Mouse (Mus musculus): ENCODE measurements around the gene Olfr1037. TPM values are rescaled to one million over a fixed set of nuclear protein-coding genes. Genes with fewer than 3 reads are reported as not detected.
"Not testable (repeated sequence)": the region's sequence is repeated elsewhere in the genome, so short reads cannot be mapped to it uniquely, and the experiment has no call there.

Gene Olfr1037
- not detected in 2 replicates for polyA plus RNA-seq (2012; rRNA removed)

- WGBS, result 90% methylated on average over 2 of the region's 2 CpGs
- no peak within 1 kb of the TSS for H3K27ac ChIP-seq (ENCODE audit: insufficient read depth, low read length)
- TF ChIP-seq CTCF (IDR thresholded peaks at IDR 0.05; ENCODE audit: borderline replicate concordance, insufficient read depth, low read depth, low read length), result no peak
- TF ChIP-seq POLR2A (IDR thresholded peaks at IDR 0.05; ENCODE audit: borderline replicate concordance, insufficient read depth, low read length), result no peak
- DNase-seq, result no peak
- H3K27me3 ChIP-seq (ENCODE audit: control insufficient read depth, insufficient read depth, low read length), result no peaks in the 10 kb centered on the region
- H3K4me1 ChIP-seq (ENCODE audit: control insufficient read depth, insufficient read depth, low read length), result no peaks in the 10 kb centered on the region
- no peak within 1 kb of the TSS for H3K4me3 ChIP-seq (replicated peaks; ENCODE audit: insufficient read depth, low read depth, low read length)
Observed at GRCm38 (mm10) chr2:86087285-86087684, at the start of gene Olfr1037. Gene Olfr1037, minus strand, starts transcription at chr2:86087385.

- H3K4me1 ChIP-seq (ENCODE audit: control insufficient read depth, insufficient read depth, low read length), result no peaks in the 10 kb centered on the region
- no peaks in the 10 kb centered on the region for H3K27me3 ChIP-seq (ENCODE audit: control insufficient read depth, insufficient read depth, low read length)
- TF ChIP-seq CTCF (IDR thresholded peaks at IDR 0.05; ENCODE audit: borderline replicate concordance, insufficient read depth, low read depth, low read length) (no peak), POLR2A (IDR thresholded peaks at IDR 0.05; ENCODE audit: borderline replicate concordance, insufficient read depth, low read length) (no peak)
- WGBS, result 98% methylated on average over 1 of the region's 1 CpGs
- H3K4me3 ChIP-seq (replicated peaks; ENCODE audit: insufficient read depth, low read depth, low read length), result no peak within 1 kb of the TSS
- DNase-seq, result no peak
- no peak within 1 kb of the TSS for H3K27ac ChIP-seq (ENCODE audit: insufficient read depth, low read length)
Observed at GRCm38 (mm10) chr2:86135828-86136227, 48.6 kb upstream of the Olfr1037 start, which contains the start of gene Olfr1039. Gene Olfr1039, minus strand, starts transcription at chr2:86135928.

- not testable (repeated sequence) for H3K27me3 ChIP-seq (ENCODE audit: control insufficient read depth, insufficient read depth, low read length); H3K27ac ChIP-seq (ENCODE audit: insufficient read depth, low read length); H3K4me3 ChIP-seq (replicated peaks; ENCODE audit: insufficient read depth, low read depth, low read length); H3K4me1 ChIP-seq (ENCODE audit: control insufficient read depth, insufficient read depth, low read length); DNase-seq
- 81% methylated on average over 1 of the region's 1 CpGs for WGBS
Observed at GRCm38 (mm10) chr2:86080478-86080877, 6.7 kb downstream of the Olfr1037 start.

- not testable (repeated sequence) for H3K4me1 ChIP-seq (ENCODE audit: control insufficient read depth, insufficient read depth, low read length); H3K27me3 ChIP-seq (ENCODE audit: control insufficient read depth, insufficient read depth, low read length); DNase-seq; H3K27ac ChIP-seq (ENCODE audit: insufficient read depth, low read length); H3K4me3 ChIP-seq (replicated peaks; ENCODE audit: insufficient read depth, low read depth, low read length)
Observed at GRCm38 (mm10) chr2:86073692-86074091, 13.5 kb downstream of the Olfr1037 start, which contains the start of gene Olfr1036. Gene Olfr1036, plus strand, starts transcription at chr2:86073992.

GRCm38 (mm10) chr2:86070189-86070588 is 17.0 kb downstream of the Olfr1037 start:
- 97% methylated on average over 8 of the region's 8 CpGs for WGBS
- TF ChIP-seq CTCF (IDR thresholded peaks at IDR 0.05; ENCODE audit: borderline replicate concordance, insufficient read depth, low read depth, low read length) (no peak), POLR2A (IDR thresholded peaks at IDR 0.05; ENCODE audit: borderline replicate concordance, insufficient read depth, low read length) (no peak)
- H3K27ac ChIP-seq (ENCODE audit: insufficient read depth, low read length), result no peak overlapping the region
- H3K4me1 ChIP-seq (ENCODE audit: control insufficient read depth, insufficient read depth, low read length), result no peaks in the 10 kb centered on the region
- DNase-seq, result no peak
- no peak overlapping the region for H3K4me3 ChIP-seq (replicated peaks; ENCODE audit: insufficient read depth, low read depth, low read length)
- no peaks in the 10 kb centered on the region for H3K27me3 ChIP-seq (ENCODE audit: control insufficient read depth, insufficient read depth, low read length)

GRCm38 (mm10) chr2:86063766-86064165 is 23.4 kb downstream of the Olfr1037 start:
- not testable (repeated sequence) for H3K4me3 ChIP-seq (replicated peaks; ENCODE audit: insufficient read depth, low read depth, low read length); DNase-seq; H3K4me1 ChIP-seq (ENCODE audit: control insufficient read depth, insufficient read depth, low read length); H3K27me3 ChIP-seq (ENCODE audit: control insufficient read depth, insufficient read depth, low read length); H3K27ac ChIP-seq (ENCODE audit: insufficient read depth, low read length)
- 98% methylated on average over 2 of the region's 2 CpGs for WGBS

- not testable (repeated sequence) for H3K4me3 ChIP-seq (replicated peaks; ENCODE audit: insufficient read depth, low read depth, low read length); DNase-seq; H3K4me1 ChIP-seq (ENCODE audit: control insufficient read depth, insufficient read depth, low read length); H3K27me3 ChIP-seq (ENCODE audit: control insufficient read depth, insufficient read depth, low read length); H3K27ac ChIP-seq (ENCODE audit: insufficient read depth, low read length)
Observed at GRCm38 (mm10) chr2:86050777-86051176, 36.4 kb downstream of the Olfr1037 start.

- no peak within 1 kb of the TSS for H3K4me3 ChIP-seq (replicated peaks; ENCODE audit: insufficient read depth, low read depth, low read length)
- DNase-seq, result no peak
- H3K27ac ChIP-seq (ENCODE audit: insufficient read depth, low read length), result no peak within 1 kb of the TSS
- TF ChIP-seq CTCF (IDR thresholded peaks at IDR 0.05; ENCODE audit: borderline replicate concordance, insufficient read depth, low read depth, low read length) (no peak), POLR2A (IDR thresholded peaks at IDR 0.05; ENCODE audit: borderline replicate concordance, insufficient read depth, low read length) (no peak)
- no peaks in the 10 kb centered on the region for H3K27me3 ChIP-seq (ENCODE audit: control insufficient read depth, insufficient read depth, low read length)
- H3K4me1 ChIP-seq (ENCODE audit: control insufficient read depth, insufficient read depth, low read length), result no peaks in the 10 kb centered on the region
Observed at GRCm38 (mm10) chr2:86045561-86045960, 41.6 kb downstream of the Olfr1037 start, which contains the start of gene Olfr1034. Gene Olfr1034, plus strand, starts transcription at chr2:86045861.

Other genes starting within 250 kb of the Olfr1037 start
- not detected in 2 replicates for gene Olfr1019, start 241.9 kb downstream of the Olfr1037 start, polyA plus RNA-seq (2012; rRNA removed)
- gene Olfr1020, start 240.4 kb downstream of the Olfr1037 start, polyA plus RNA-seq (2012; rRNA removed), result not detected in 2 replicates
- gene Olfr1022, start 218.8 kb downstream of the Olfr1037 start, polyA plus RNA-seq (2012; rRNA removed), result not detected in 2 replicates
- gene Olfr1023, start 201.7 kb downstream of the Olfr1037 start, polyA plus RNA-seq (2012; rRNA removed), result not detected in 2 replicates
- gene Olfr1024, start 182.3 kb downstream of the Olfr1037 start, polyA plus RNA-seq (2012; rRNA removed), result not detected in 2 replicates
- gene Olfr1025-ps1, start 172.2 kb downstream of the Olfr1037 start, polyA plus RNA-seq (2012; rRNA removed), result not detected in 2 replicates
- not detected in 2 replicates for gene Olfr1026, start 165.8 kb downstream of the Olfr1037 start, polyA plus RNA-seq (2012; rRNA removed)
- not detected in 2 replicates for gene Olfr1028, start 136.9 kb downstream of the Olfr1037 start, polyA plus RNA-seq (2012; rRNA removed)
- gene Olfr1029, start 113.5 kb downstream of the Olfr1037 start, polyA plus RNA-seq (2012; rRNA removed), result not detected in 2 replicates
- not detected in 2 replicates for gene Olfr1030, start 108.1 kb downstream of the Olfr1037 start, polyA plus RNA-seq (2012; rRNA removed)
- not detected in 2 replicates for gene Olfr1031, start 97.1 kb downstream of the Olfr1037 start, polyA plus RNA-seq (2012; rRNA removed)
- not detected in 2 replicates for gene Olfr1032, start 81.8 kb downstream of the Olfr1037 start, polyA plus RNA-seq (2012; rRNA removed)
- 0.11 and 0.21 TPM in 2 replicates for gene Olfr1033, start 66.8 kb downstream of the Olfr1037 start, polyA plus RNA-seq (2012; rRNA removed)
- gene Olfr1034, start 41.5 kb downstream of the Olfr1037 start, polyA plus RNA-seq (2012; rRNA removed), result 0.02 and 0.05 TPM in 2 replicates
- not detected in 2 replicates for gene Olfr1036, start 13.4 kb downstream of the Olfr1037 start, polyA plus RNA-seq (2012; rRNA removed)
- not detected in 2 replicates for gene Olfr1039, start 48.5 kb upstream of the Olfr1037 start, polyA plus RNA-seq (2012; rRNA removed)
- not detected in 2 replicates for gene Olfr1040, start 59.3 kb upstream of the Olfr1037 start, polyA plus RNA-seq (2012; rRNA removed)
- gene Olfr1042, start 74.5 kb upstream of the Olfr1037 start, polyA plus RNA-seq (2012; rRNA removed), result not detected in 2 replicates
- gene Olfr1043, start 80.1 kb upstream of the Olfr1037 start, polyA plus RNA-seq (2012; rRNA removed), result not detected in 2 replicates
- gene Olfr1044, start 90.4 kb upstream of the Olfr1037 start, polyA plus RNA-seq (2012; rRNA removed), result not detected in 2 replicates
- not detected in 2 replicates for gene Olfr52, start 98.3 kb upstream of the Olfr1037 start, polyA plus RNA-seq (2012; rRNA removed)
- gene Olfr1045, start 115.6 kb upstream of the Olfr1037 start, polyA plus RNA-seq (2012; rRNA removed), result not detected in 2 replicates
- not detected in 2 replicates for gene Olfr1046, start 131.9 kb upstream of the Olfr1037 start, polyA plus RNA-seq (2012; rRNA removed)
- gene Olfr1047, start 144.0 kb upstream of the Olfr1037 start, polyA plus RNA-seq (2012; rRNA removed), result not detected in 2 replicates
- not detected in 2 replicates for gene Olfr1048, start 152.9 kb upstream of the Olfr1037 start, polyA plus RNA-seq (2012; rRNA removed)
- gene Olfr1049, start 170.9 kb upstream of the Olfr1037 start, polyA plus RNA-seq (2012; rRNA removed), result not detected in 2 replicates
- gene Olfr1051, start 191.7 kb upstream of the Olfr1037 start, polyA plus RNA-seq (2012; rRNA removed), result not detected in 2 replicates
- not detected in 2 replicates for gene Olfr1052, start 205.1 kb upstream of the Olfr1037 start, polyA plus RNA-seq (2012; rRNA removed)
- gene Olfr1053, start 227.9 kb upstream of the Olfr1037 start, polyA plus RNA-seq (2012; rRNA removed), result not detected in 2 replicates
- not detected in 2 replicates for gene Olfr1054, start 248.0 kb upstream of the Olfr1037 start, polyA plus RNA-seq (2012; rRNA removed)